Comparison of ENCODE assay signal across 8 mouse cellular contexts in genomic region chr3:115815168-115815567, GRCm38 (mm10).
DNase-seq lines count a peak whose midpoint lies in the region; ATAC-seq and TF ChIP-seq lines count a peak whose summit lies in the region.
"Had no signal": no experiment of that assay in that cellular context is flagged by ENCODE, and none has a peak within 500 bp of the region (broad histone marks: within the 10 kb centered on the region; RNA-seq: fewer than 3 reads in every experiment).

No protein-coding gene starts in this region.

- no peak overlapping the region for H3K9ac ChIP-seq in intestine, embryonic 16.5 days (ENCODE audit: low read depth, low read length)
- H3K9ac ChIP-seq: limb, embryonic 13.5 days had no signal

- H3K36me3 ChIP-seq in G1E (replicated peaks): no peaks in the 10 kb centered on the region
- no peaks in the 10 kb centered on the region for H3K36me3 ChIP-seq in intestine, embryonic 16.5 days (ENCODE audit: control insufficient read depth, insufficient read depth, low read length)
- H3K36me3 ChIP-seq: limb, embryonic 13.5 days had no signal

- 0 out of 2 replicates have a peak, but pooled peaks have one; percentile 10 for ATAC-seq in G1E (ENCODE audit: extremely low read depth, insufficient number of reproducible peaks, low FRiP score, poor library complexity, severe bottlenecking)
- ATAC-seq in intestine, embryonic 16.5 days: no peak

- peak overlapping the region; percentile 72 for H3K27ac ChIP-seq in intestine, embryonic 16.5 days (ENCODE audit: low read length)
- no peak overlapping the region; the same call in 1 of the 2 replicates for H3K27ac ChIP-seq in left cerebral cortex, adult 2 months
- H3K27ac ChIP-seq: limb, embryonic 13.5 days had no signal

- no peaks in the 10 kb centered on the region for H3K9me3 ChIP-seq in G1E (replicated peaks)
- no peaks in the 10 kb centered on the region for H3K9me3 ChIP-seq in intestine, embryonic 16.5 days (ENCODE audit: control insufficient read depth, low read length)
- H3K9me3 ChIP-seq: limb, embryonic 13.5 days had no signal

- no peak for TF ChIP-seq CTCF in G1E (IDR thresholded peaks at IDR 0.05; ENCODE audit: low read depth, low read length)
- no peak for TF ChIP-seq CTCF in left cerebral cortex, adult 2 months (IDR thresholded peaks at IDR 0.05)

- DNase-seq in G1E (ENCODE audit: low spot score): no peak
- DNase-seq in adrenal gland, postnatal 14 days: peak; percentile 40
- DNase-seq in lung, postnatal 14 days: peak; percentile 39
- no peak for DNase-seq in left cerebral cortex, adult 2 months (ENCODE audit: extremely low spot score in 1 of 2, low spot score in 2 of 2)
- no peak for DNase-seq in urinary bladder, postnatal 10 days (ENCODE audit: low spot score)
- no peak for DNase-seq in gastrocnemius, adult 18-20 months (ENCODE audit: low spot score)

- no peak overlapping the region for H3K4me2 ChIP-seq in intestine, embryonic 16.5 days (ENCODE audit: low read depth, low read length)

- H3K27me3 ChIP-seq in G1E (ENCODE audit: insufficient read depth, low read length): peaks cover 5% of the 10 kb centered on the region
- H3K27me3 ChIP-seq in intestine, embryonic 16.5 days (replicated peaks; ENCODE audit: control insufficient read depth, insufficient read depth, low read length): no peaks in the 10 kb centered on the region
- H3K27me3 ChIP-seq: limb, embryonic 13.5 days had no signal

- intact Hi-C loops in left cerebral cortex, adult 2 months (cut with DNase I): loop anchor here (5.0 kb wide), 1 partner anchor 72 kb away; the partner anchor contains the start of gene Dph5

- 59% methylated on average over 4 of the region's 4 CpGs for WGBS in intestine, embryonic 16.5 days

- H3K4me1 ChIP-seq in G1E (ENCODE audit: insufficient read depth, low read depth, low read length): peaks cover 44% of the 10 kb centered on the region
- no peaks in the 10 kb centered on the region for H3K4me1 ChIP-seq in intestine, embryonic 16.5 days (ENCODE audit: control insufficient read depth, insufficient read depth, low read length)

- H3K4me3 ChIP-seq in G1E (ENCODE audit: low read depth, low read length): no peak overlapping the region
- no peak overlapping the region for H3K4me3 ChIP-seq in intestine, embryonic 16.5 days (ENCODE audit: low read length)
- H3K4me3 ChIP-seq in left cerebral cortex, adult 2 months: no peak overlapping the region
- H3K4me3 ChIP-seq: limb, embryonic 13.5 days had no signal

Comparison
In these comparisons a context has a peak if more than half of its experiments do, and no peak if none do; other contexts are left out.
1. DNase-seq: peak in adrenal gland, postnatal 14 days (single experiment) and lung, postnatal 14 days (single experiment); none in G1E (single experiment), left cerebral cortex, adult 2 months (0 of 2), urinary bladder, postnatal 10 days (single experiment) and gastrocnemius, adult 18-20 months (single experiment).